Mouse (Mus musculus) lung, adult 2 months (tissue): ENCODE results near the gene Ost4.

Experiments used
- CTCF ChIP-seq: fragments of 200-500 bp; IDR thresholded peaks from 2 replicates; pipeline ENCODE4 v1.5.1; 2011; ENCODE audit warnings: mild to moderate bottlenecking, low read length, control low read depth; ENCODE audit not compliant: insufficient read depth
- POLR2A ChIP-seq: fragments of 200-500 bp; IDR thresholded peaks from 2 replicates; pipeline ENCODE4 v1.6.1; 2011; ENCODE audit warnings: low read depth, mild to moderate bottlenecking, control low read depth, low read length, borderline replicate concordance; ENCODE audit errors: extremely low read depth

- no peak for TF ChIP-seq POLR2A
- no peak for TF ChIP-seq CTCF
Observed at GRCm38 (mm10) chr5:30930846-30931245, 23.3 kb upstream of the Ost4 start.
